ENCODE assay signal across 8 mouse cellular contexts in genomic region chr9:109000726-109001125, GRCm38 (mm10). TPM values are rescaled to one million over a fixed set of nuclear protein-coding genes. Genes with fewer than 3 reads are reported as not detected.
A peak's percentile ranks its signal among the peaks of the same experiment; 100 is the strongest.
DNase-seq lines count a peak whose midpoint lies in the region; ATAC-seq and TF ChIP-seq lines count a peak whose summit lies in the region.

No protein-coding gene starts in this region.

- H3K9ac ChIP-seq in forebrain, embryonic 12.5 days, result no peak overlapping the region
- H3K9ac ChIP-seq in hindbrain, embryonic 16.5 days (ENCODE audit: low read depth, low read length), result no peak overlapping the region
- no peak overlapping the region for H3K9ac ChIP-seq in limb, embryonic 13.5 days
- H3K9ac ChIP-seq in midbrain, postnatal 0 days (replicated peaks; ENCODE audit: low read length, poor library complexity, severe bottlenecking), result no peak overlapping the region
- H3K9ac ChIP-seq in stomach, embryonic 15.5 days, result no peak overlapping the region

- H3K27ac ChIP-seq in forebrain, embryonic 12.5 days, result no peak overlapping the region
- no peak overlapping the region for H3K27ac ChIP-seq in hindbrain, embryonic 16.5 days (ENCODE audit: low read depth, low read length)
- no peak overlapping the region for H3K27ac ChIP-seq in limb, embryonic 13.5 days
- no peak overlapping the region for H3K27ac ChIP-seq in midbrain, postnatal 0 days (ENCODE audit: low read depth, low read length)
- H3K27ac ChIP-seq in stomach, embryonic 15.5 days, result no peak overlapping the region

- H3K27me3 ChIP-seq in forebrain, embryonic 12.5 days, result no peaks in the 10 kb centered on the region
- H3K27me3 ChIP-seq in hindbrain, embryonic 16.5 days (replicated peaks; ENCODE audit: control insufficient read depth, insufficient read depth, low read length), result no peaks in the 10 kb centered on the region
- no peaks in the 10 kb centered on the region for H3K27me3 ChIP-seq in limb, embryonic 13.5 days
- H3K27me3 ChIP-seq in midbrain, postnatal 0 days (ENCODE audit: insufficient read depth, low read length), result no peaks in the 10 kb centered on the region
- H3K27me3 ChIP-seq in stomach, embryonic 15.5 days (replicated peaks), result no peaks in the 10 kb centered on the region

- no peak overlapping the region for H3K4me2 ChIP-seq in forebrain, embryonic 12.5 days
- no peak overlapping the region for H3K4me2 ChIP-seq in hindbrain, embryonic 16.5 days (ENCODE audit: low read length)
- no peak overlapping the region for H3K4me2 ChIP-seq in limb, embryonic 13.5 days (replicated peaks)
- no peak overlapping the region for H3K4me2 ChIP-seq in midbrain, postnatal 0 days (ENCODE audit: low read depth, low read length, poor library complexity, severe bottlenecking)
- no peak overlapping the region for H3K4me2 ChIP-seq in stomach, embryonic 15.5 days

- H3K4me1 ChIP-seq in forebrain, embryonic 12.5 days, result peaks cover 6% of the 10 kb centered on the region
- no peaks in the 10 kb centered on the region for H3K4me1 ChIP-seq in hindbrain, embryonic 16.5 days (ENCODE audit: control insufficient read depth, insufficient read depth, low read depth, low read length)
- peaks cover 2% of the 10 kb centered on the region; the same call in 1 of the 2 replicates for H3K4me1 ChIP-seq in limb, embryonic 13.5 days
- no peaks in the 10 kb centered on the region for H3K4me1 ChIP-seq in midbrain, postnatal 0 days (ENCODE audit: insufficient read depth, low read length)
- no peaks in the 10 kb centered on the region for H3K4me1 ChIP-seq in stomach, embryonic 15.5 days

- 13% methylated on average over 3 of the region's 3 CpGs for WGBS in forebrain, embryonic 12.5 days
- WGBS in hindbrain, embryonic 16.5 days, result 4% methylated on average over 3 of the region's 3 CpGs
- WGBS in limb, embryonic 13.5 days, result 8% methylated on average over 3 of the region's 3 CpGs
- 16% methylated on average over 3 of the region's 3 CpGs for WGBS in midbrain, postnatal 0 days
- 5% methylated on average over 3 of the region's 3 CpGs for WGBS in stomach, embryonic 15.5 days

- no peaks in the 10 kb centered on the region; the same call in 1 of the 2 replicates for H3K36me3 ChIP-seq in forebrain, embryonic 12.5 days (replicated peaks)
- no peaks in the 10 kb centered on the region for H3K36me3 ChIP-seq in hindbrain, embryonic 16.5 days (ENCODE audit: control insufficient read depth, insufficient read depth, low read length)
- no peaks in the 10 kb centered on the region for H3K36me3 ChIP-seq in limb, embryonic 13.5 days
- peaks cover 10% of the 10 kb centered on the region for H3K36me3 ChIP-seq in midbrain, postnatal 0 days (ENCODE audit: insufficient read depth, low read length)
- no peaks in the 10 kb centered on the region for H3K36me3 ChIP-seq in stomach, embryonic 15.5 days

- ATAC-seq in forebrain, embryonic 12.5 days (ENCODE audit: low FRiP score), result peak; percentile 63; the same call in 1 of the 2 replicates
- ATAC-seq in hindbrain, embryonic 16.5 days, result peak; percentile 31; the same call in 1 of the 2 replicates
- peak; percentile 57; the same call in 1 of the 2 replicates for ATAC-seq in limb, embryonic 13.5 days (ENCODE audit: low FRiP score, low read depth)
- peak; percentile 45; the same call in 1 of the 2 replicates for ATAC-seq in midbrain, postnatal 0 days (ENCODE audit: low FRiP score)
- 0 out of 2 replicates have a peak, but pooled peaks have one; percentile 47 for ATAC-seq in stomach, embryonic 15.5 days (ENCODE audit: insufficient read depth, low FRiP score, low read depth)

- no peak overlapping the region for H3K4me3 ChIP-seq in forebrain, embryonic 12.5 days (replicated peaks)
- H3K4me3 ChIP-seq in hindbrain, embryonic 16.5 days (ENCODE audit: low read length), result no peak overlapping the region
- H3K4me3 ChIP-seq in limb, embryonic 13.5 days, result no peak overlapping the region
- H3K4me3 ChIP-seq in midbrain, postnatal 0 days (ENCODE audit: low read depth, low read length), result no peak overlapping the region
- no peak overlapping the region for H3K4me3 ChIP-seq in stomach, embryonic 15.5 days (replicated peaks)

- peak; percentile 93 for TF ChIP-seq CTCF in midbrain, postnatal 0 days (IDR thresholded peaks at IDR 0.05)

- DNase-seq in urinary bladder, postnatal 14 days (ENCODE audit: low spot score), result peak; percentile 60
- no peak for DNase-seq in urinary bladder, postnatal 10 days (ENCODE audit: low spot score)
- DNase-seq in c-Kit-positive CD71-positive TER-119-positive erythroid progenitor cells, embryonic 14.5 days (ENCODE audit: low spot score), result peak; percentile 67
- peak; percentile 65 for DNase-seq in midbrain, postnatal 0 days (ENCODE audit: low spot score)

- no peaks in the 10 kb centered on the region for H3K9me3 ChIP-seq in forebrain, embryonic 12.5 days
- H3K9me3 ChIP-seq in hindbrain, embryonic 16.5 days (ENCODE audit: control insufficient read depth, low read length), result no peaks in the 10 kb centered on the region
- H3K9me3 ChIP-seq in limb, embryonic 13.5 days, result no peaks in the 10 kb centered on the region
- H3K9me3 ChIP-seq in midbrain, postnatal 0 days (ENCODE audit: low read length), result no peaks in the 10 kb centered on the region
- no peaks in the 10 kb centered on the region for H3K9me3 ChIP-seq in stomach, embryonic 15.5 days

RNA-seq across cellular contexts. Expression of gene Pfkfb4, which starts 9.1 kb away (rescaled TPM):
- polyA plus RNA-seq in forebrain, embryonic 12.5 days (2016; fragmentation: Nextera tagmentation; extraction: Ambion mirVana), result 16.5 and 18.4 TPM in 2 replicates
- 31.3 and 31.9 TPM in 2 replicates for polyA plus RNA-seq in hindbrain, embryonic 16.5 days (2015; fragmentation: Nextera tagmentation; extraction: Ambion mirVana)
- polyA plus RNA-seq in limb, embryonic 13.5 days (2015; fragmentation: Nextera tagmentation; extraction: Ambion mirVana), result 12.3 and 14.6 TPM in 2 replicates
- 46.1 and 51.7 TPM in 2 replicates for total RNA-seq in midbrain, postnatal 0 days (2014; rRNA removed)
- polyA plus RNA-seq in midbrain, postnatal 0 days (2015; fragmentation: Nextera tagmentation; extraction: Ambion mirVana), result 24.1 and 28.6 TPM in 2 replicates
- polyA plus RNA-seq in stomach, embryonic 15.5 days (2015; fragmentation: Nextera tagmentation; extraction: Ambion mirVana), result 9.6 and 10.2 TPM in 2 replicates

RNA-seq across cellular contexts. Expression of gene Ucn2, which starts 14.9 kb away (rescaled TPM):
- not detected in 2 replicates for polyA plus RNA-seq in forebrain, embryonic 12.5 days (2016; fragmentation: Nextera tagmentation; extraction: Ambion mirVana)
- not detected in 2 replicates for polyA plus RNA-seq in hindbrain, embryonic 16.5 days (2015; fragmentation: Nextera tagmentation; extraction: Ambion mirVana)
- 0.22 and 0.33 TPM in 2 replicates for polyA plus RNA-seq in limb, embryonic 13.5 days (2015; fragmentation: Nextera tagmentation; extraction: Ambion mirVana)
- not detected in 2 replicates for total RNA-seq in midbrain, postnatal 0 days (2014; rRNA removed)
- polyA plus RNA-seq in midbrain, postnatal 0 days (2015; fragmentation: Nextera tagmentation; extraction: Ambion mirVana), result not detected in 2 replicates
- 0.12 and 0.19 TPM in 2 replicates for polyA plus RNA-seq in stomach, embryonic 15.5 days (2015; fragmentation: Nextera tagmentation; extraction: Ambion mirVana)

RNA-seq across cellular contexts. Expression of gene Shisa5, which starts 37.6 kb away (rescaled TPM):
- polyA plus RNA-seq in forebrain, embryonic 12.5 days (2016; fragmentation: Nextera tagmentation; extraction: Ambion mirVana), result 35.6 and 37.3 TPM in 2 replicates
- polyA plus RNA-seq in hindbrain, embryonic 16.5 days (2015; fragmentation: Nextera tagmentation; extraction: Ambion mirVana), result 83.2 and 87.5 TPM in 2 replicates
- polyA plus RNA-seq in limb, embryonic 13.5 days (2015; fragmentation: Nextera tagmentation; extraction: Ambion mirVana), result 84.1 and 87.1 TPM in 2 replicates
- total RNA-seq in midbrain, postnatal 0 days (2014; rRNA removed), result 79.7 and 80.6 TPM in 2 replicates
- polyA plus RNA-seq in midbrain, postnatal 0 days (2015; fragmentation: Nextera tagmentation; extraction: Ambion mirVana), result 75.0 and 89.3 TPM in 2 replicates
- 104 and 107 TPM in 2 replicates for polyA plus RNA-seq in stomach, embryonic 15.5 days (2015; fragmentation: Nextera tagmentation; extraction: Ambion mirVana)

RNA-seq across cellular contexts. Expression of gene Col7a1, which starts 47.3 kb away (rescaled TPM):
- polyA plus RNA-seq in forebrain, embryonic 12.5 days (2016; fragmentation: Nextera tagmentation; extraction: Ambion mirVana), result 2.2 and 3.2 TPM in 2 replicates
- 1.5 and 1.7 TPM in 2 replicates for polyA plus RNA-seq in hindbrain, embryonic 16.5 days (2015; fragmentation: Nextera tagmentation; extraction: Ambion mirVana)
- 6.7 and 7.7 TPM in 2 replicates for polyA plus RNA-seq in limb, embryonic 13.5 days (2015; fragmentation: Nextera tagmentation; extraction: Ambion mirVana)
- 1.7 and 4.5 TPM in 2 replicates for total RNA-seq in midbrain, postnatal 0 days (2014; rRNA removed)
- 0.71 and 1.5 TPM in 2 replicates for polyA plus RNA-seq in midbrain, postnatal 0 days (2015; fragmentation: Nextera tagmentation; extraction: Ambion mirVana)
- 5.9 and 6.6 TPM in 2 replicates for polyA plus RNA-seq in stomach, embryonic 15.5 days (2015; fragmentation: Nextera tagmentation; extraction: Ambion mirVana)

RNA-seq across cellular contexts. Expression of gene Trex1, which starts 58.8 kb away (rescaled TPM):
- polyA plus RNA-seq in forebrain, embryonic 12.5 days (2016; fragmentation: Nextera tagmentation; extraction: Ambion mirVana), result 8.4 and 8.9 TPM in 2 replicates
- 13.6 and 14.2 TPM in 2 replicates for polyA plus RNA-seq in hindbrain, embryonic 16.5 days (2015; fragmentation: Nextera tagmentation; extraction: Ambion mirVana)
- polyA plus RNA-seq in limb, embryonic 13.5 days (2015; fragmentation: Nextera tagmentation; extraction: Ambion mirVana), result 9.0 and 11.8 TPM in 2 replicates
- total RNA-seq in midbrain, postnatal 0 days (2014; rRNA removed), result 22.5 and 28.1 TPM in 2 replicates
- polyA plus RNA-seq in midbrain, postnatal 0 days (2015; fragmentation: Nextera tagmentation; extraction: Ambion mirVana), result 14.8 and 18.6 TPM in 2 replicates
- polyA plus RNA-seq in stomach, embryonic 15.5 days (2015; fragmentation: Nextera tagmentation; extraction: Ambion mirVana), result 12.7 and 14.4 TPM in 2 replicates
